Mouse (Mus musculus) liver, postnatal 0 days (tissue): ENCODE results near the gene Uqcrh.
A peak's percentile ranks its signal among the peaks of the same experiment; 100 is the strongest.

Source experiments
- CTCF ChIP-seq: sonication (generic); IDR thresholded peaks from 2 replicates; pipeline ENCODE4 v1.5.1; 2016; ENCODE audit warnings: antibody characterized with exemption, low read depth
- EP300 ChIP-seq: IDR thresholded peaks from 2 replicates; pipeline ENCODE4 v1.6.1; 2016; ENCODE audit warnings: antibody characterized with exemption, low read depth, mild to moderate bottlenecking

GRCm38 (mm10) chr4:116074145-116074675 lies 661 bp downstream of the Uqcrh start:
- TF ChIP-seq EP300 (no peak), CTCF (peak; percentile 67)
